Mouse (Mus musculus): ENCODE data around the gene Tuba3b.

Tuba3b gene

GRCm38 (mm10) chr6:145664208-145664607 is 48.7 kb downstream of the Tuba3b start:
- in situ Hi-C loops (cut with MboI; ENCODE audit: unreplicated experiment in 2 of 2), result no loop called here

DNA sequence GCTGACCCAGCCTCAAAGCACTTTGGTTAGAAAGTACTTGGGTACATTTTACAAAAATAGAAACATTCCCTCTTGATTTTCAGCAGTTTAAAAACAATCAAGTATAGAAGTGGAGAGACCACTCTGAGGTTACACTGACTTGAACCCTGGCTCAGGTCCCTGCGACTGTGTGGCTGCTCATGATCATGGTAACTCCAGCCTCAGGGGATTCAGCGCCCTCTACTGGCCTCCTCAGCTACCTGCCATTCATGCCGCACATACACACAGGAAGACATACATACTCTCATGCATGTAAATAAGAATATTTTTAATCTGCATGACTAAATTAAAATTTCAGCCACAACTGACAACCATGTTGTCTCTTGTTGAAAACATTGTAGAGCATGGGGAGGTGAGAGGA is 50.2 kb downstream of the Tuba3b start:
- in situ Hi-C loops (cut with MboI; ENCODE audit: unreplicated experiment in 2 of 2), result no loop called here

DNA sequence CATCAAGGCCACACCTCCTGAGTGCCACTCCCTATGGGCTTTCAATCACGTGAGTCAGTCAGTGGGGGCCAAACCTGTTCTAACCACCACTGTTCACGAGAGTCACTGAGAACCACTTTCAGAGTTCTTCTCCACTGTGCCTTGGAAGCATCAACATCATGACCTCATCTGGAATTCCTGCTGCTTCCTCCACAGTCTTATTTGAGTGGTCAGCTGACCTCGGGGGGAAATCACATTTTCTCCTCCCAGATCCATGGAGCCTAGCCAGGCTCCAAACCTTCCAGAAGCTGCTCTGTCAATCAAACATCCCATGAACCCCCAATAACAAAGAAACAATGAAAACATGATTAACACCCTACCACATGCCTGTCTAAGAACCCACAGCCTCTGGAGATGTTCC is 52.1 kb downstream of the Tuba3b start:
- in situ Hi-C loops (cut with MboI; ENCODE audit: unreplicated experiment in 2 of 2), result no loop called here

GRCm38 (mm10) chr6:145669596-145670071 is 54.1 kb downstream of the Tuba3b start:
- in situ Hi-C loops (cut with MboI; ENCODE audit: unreplicated experiment in 2 of 2), result no loop called here
